Mouse (Mus musculus) hindbrain, postnatal 0 days (tissue): ENCODE results near the gene Acap1. TPM values are rescaled to one million over a fixed set of nuclear protein-coding genes. Genes with fewer than 3 reads are reported as not detected.

Experiments used
- ATAC-seq: fragments of 200-750 bp; cut with Nextera tagmentation; 2 replicates; pipeline ENCODE4 v1.8.0; 2017; ENCODE audit warnings: mild to moderate bottlenecking, moderate TSS enrichment, moderate library complexity
- DNase-seq: peaks from one replicate; pipeline ENCODE4 v3.0.0-alpha.2; 2015; ENCODE audit warnings: low spot score
- H3K27ac ChIP-seq: fragments of 300-500 bp; sonication (generic); 2 replicates; pipeline ENCODE4 v1.5.1; 2014; ENCODE audit warnings: mild to moderate bottlenecking
- H3K27me3 ChIP-seq: fragments of 300-500 bp; sonication (generic); 2 replicates; pipeline ENCODE4 v1.6.1; 2014; ENCODE audit warnings: low read length, mixed read lengths; ENCODE audit not compliant: insufficient read depth
- H3K36me3 ChIP-seq: fragments of 300-500 bp; sonication (generic); 2 replicates; pipeline ENCODE4 v1.6.1; 2014; ENCODE audit warnings: low read length, mixed read lengths; ENCODE audit not compliant: insufficient read depth
- H3K4me1 ChIP-seq: fragments of 300-500 bp; sonication (generic); 2 replicates; pipeline ENCODE4 v1.6.1; 2014; ENCODE audit warnings: antibody characterized with exemption, low read length, mixed read lengths; ENCODE audit not compliant: insufficient read depth
- H3K4me2 ChIP-seq: fragments of 300-500 bp; sonication (generic); 2 replicates; pipeline ENCODE4 v1.6.1; 2014; ENCODE audit warnings: low read depth, mild to moderate bottlenecking, low read length, moderate library complexity, mixed read lengths
- H3K4me3 ChIP-seq: fragments of 300-500 bp; sonication (generic); 2 replicates; pipeline ENCODE4 v1.5.1; 2014; ENCODE audit warnings: low read length
- H3K9ac ChIP-seq: fragments of 300-500 bp; sonication (generic); replicated peaks from 2 replicates; pipeline ENCODE4 v1.6.1; 2014; ENCODE audit warnings: mild to moderate bottlenecking, low read length, moderate library complexity, mixed read lengths
- H3K9me3 ChIP-seq: fragments of 300-500 bp; sonication (generic); 2 replicates; pipeline ENCODE4 v1.6.1; 2016; ENCODE audit warnings: low read length, mixed read lengths
- CTCF ChIP-seq: IDR thresholded peaks from 2 replicates; pipeline ENCODE4 v1.5.1; 2016; ENCODE audit warnings: antibody characterized with exemption, control low read depth, low read depth
- WGBS: fragments of 180-500 bp; shearing (Covaris S2); extraction: QIAGEN DNeasy Blood & Tissue Kit; methylation state at CpG from one replicate; pipeline ENCODE4 v1.1.7; 2014; 5-methylcytosine and 5-hydroxymethylcytosine counted together
- polyA plus RNA-seq: library from polyadenylated mRNA; unstranded; fragments of >200 nt; fragmentation: Nextera tagmentation; extraction: Ambion mirVana; gene quantifications from 2 replicates; pipeline ENCODE4 v1.2.1, GENCODE M21; 2015
- total RNA-seq: library from RNA; depleted of rRNA; stranded (reverse); fragments of >200 nt; gene quantifications from 2 replicates; pipeline ENCODE4 v1.2.3, GENCODE M21; 2014; rRNA removed

Acap1 gene
- 1.5 TPM in 1 of 2 replicates, not detected in the other for total RNA-seq
- 0.20 and 0.21 TPM in 2 replicates for polyA plus RNA-seq

DNA sequence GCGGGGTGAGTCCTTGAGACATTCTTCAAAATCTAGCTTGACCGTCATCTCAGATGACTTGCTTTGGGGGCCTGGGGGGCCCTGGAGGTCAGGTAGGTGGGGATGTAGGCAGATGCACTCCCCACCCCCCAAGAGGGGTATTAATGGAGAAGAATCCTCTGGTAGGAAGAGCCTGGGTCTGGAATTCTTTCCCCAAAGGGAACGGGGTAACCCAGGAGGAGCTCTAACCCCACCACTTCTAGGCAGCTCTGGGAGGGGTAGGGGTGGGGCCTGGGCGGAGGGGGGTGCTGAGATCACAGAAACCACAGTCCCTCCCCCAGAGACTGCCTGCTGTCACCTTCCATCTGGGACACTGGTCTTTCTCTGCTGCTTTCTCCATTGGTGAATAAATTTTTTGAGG is at the start of gene Acap1:
TSS of gene Acap1 (minus strand) at position 249 of the 400 bp plus-strand sequence.
- Histone ChIP-seq H3K27ac (no peak within 1 kb of the TSS), H3K36me3 (no peaks in the 10 kb centered on the region), H3K9me3 (no peaks in the 10 kb centered on the region), H3K9ac (no peak within 1 kb of the TSS), H3K4me2 (no peak within 1 kb of the TSS), H3K27me3 (no peaks in the 10 kb centered on the region), H3K4me3 (no peak within 1 kb of the TSS), H3K4me1 (peaks cover 11% of the 10 kb centered on the region)
- no peak for TF ChIP-seq CTCF
- 75% methylated on average over 4 of the region's 4 CpGs for WGBS
- no peak for DNase-seq
- no peak for ATAC-seq

GRCm38 (mm10) chr11:69940962-69941361 is 45.6 kb upstream of the Acap1 start:
- H3K36me3 ChIP-seq: no peaks in the 10 kb centered on the region
- 64% methylated on average over 4 of the region's 4 CpGs for WGBS
- no peaks in the 10 kb centered on the region for H3K27me3 ChIP-seq
- no peak for TF ChIP-seq CTCF
- no peak overlapping the region for H3K9ac ChIP-seq
- no peak overlapping the region for H3K4me2 ChIP-seq
- H3K27ac ChIP-seq: peak overlapping the region; percentile 32; the same call in 1 of the 2 replicates
- DNase-seq: peak; percentile 59
- ATAC-seq: no peak
- no peaks in the 10 kb centered on the region for H3K9me3 ChIP-seq
- H3K4me1 ChIP-seq: peaks cover 10% of the 10 kb centered on the region; the same call in 1 of the 2 replicates
- no peak overlapping the region for H3K4me3 ChIP-seq

GRCm38 (mm10) chr11:69939731-69940130 is 44.4 kb upstream of the Acap1 start:
- no peak for TF ChIP-seq CTCF

GRCm38 (mm10) chr11:69939181-69939580 is 43.8 kb upstream of the Acap1 start:
- peaks cover 6% of the 10 kb centered on the region; the same call in 1 of the 2 replicates for H3K27me3 ChIP-seq
- H3K9me3 ChIP-seq: no peaks in the 10 kb centered on the region
- TF ChIP-seq CTCF: no peak
- no peaks in the 10 kb centered on the region for H3K36me3 ChIP-seq
- H3K4me1 ChIP-seq: peaks cover 16% of the 10 kb centered on the region; the same call in 1 of the 2 replicates
- no peak overlapping the region for H3K4me3 ChIP-seq
- 77% methylated on average over 5 of the region's 5 CpGs for WGBS
- no peak overlapping the region for H3K9ac ChIP-seq
- no peak for DNase-seq
- no peak for ATAC-seq
- H3K4me2 ChIP-seq: no peak overlapping the region
- H3K27ac ChIP-seq: no peak overlapping the region

More at GRCm38 (mm10) chr11:69939731-69940130, 44.4 kb upstream of the Acap1 start:
- WGBS: 96% methylated on average over 17 of the region's 17 CpGs
- no peak overlapping the region for H3K4me3 ChIP-seq
- H3K4me1 ChIP-seq: peaks cover 16% of the 10 kb centered on the region; the same call in 1 of the 2 replicates
- H3K36me3 ChIP-seq: no peaks in the 10 kb centered on the region
- no peak overlapping the region for H3K27ac ChIP-seq
- no peaks in the 10 kb centered on the region for H3K9me3 ChIP-seq
- no peak overlapping the region for H3K9ac ChIP-seq
- H3K27me3 ChIP-seq: peaks cover 5% of the 10 kb centered on the region; the same call in 1 of the 2 replicates
- H3K4me2 ChIP-seq: no peak overlapping the region
- DNase-seq (no peak), ATAC-seq (no peak)

- WGBS: 37% methylated on average over 9 of the region's 9 CpGs
- H3K27me3 ChIP-seq: peaks cover 6% of the 10 kb centered on the region; the same call in 1 of the 2 replicates
- no peak for ATAC-seq
These were observed 43.2 kb upstream of the Acap1 start for GRCm38 (mm10) chr11:69938401-69938979.

GRCm38 (mm10) chr11:69937834-69938233 is 42.5 kb upstream of the Acap1 start:
- 71% methylated on average over 5 of the region's 5 CpGs for WGBS
- peaks cover 16% of the 10 kb centered on the region; the same call in 1 of the 2 replicates for H3K4me1 ChIP-seq
- ATAC-seq (no peak), DNase-seq (no peak)
- no peak overlapping the region for H3K27ac ChIP-seq
- H3K27me3 ChIP-seq: peaks cover 6% of the 10 kb centered on the region; the same call in 1 of the 2 replicates
- no peak overlapping the region for H3K4me3 ChIP-seq
- no peak overlapping the region for H3K4me2 ChIP-seq
- no peak for TF ChIP-seq CTCF
- no peaks in the 10 kb centered on the region for H3K9me3 ChIP-seq
- no peak overlapping the region for H3K9ac ChIP-seq
- H3K36me3 ChIP-seq: no peaks in the 10 kb centered on the region

More at GRCm38 (mm10) chr11:69938401-69938979, 43.2 kb upstream of the Acap1 start:
- Histone ChIP-seq H3K9me3 (no peaks in the 10 kb centered on the region), H3K4me3 (no peak overlapping the region), H3K4me2 (no peak overlapping the region), H3K4me1 (peaks cover 16% of the 10 kb centered on the region; the same call in 1 of the 2 replicates), H3K9ac (no peak overlapping the region), H3K27ac (no peak overlapping the region), H3K36me3 (no peaks in the 10 kb centered on the region)
- DNase-seq: no peak
- no peak for TF ChIP-seq CTCF

DNA sequence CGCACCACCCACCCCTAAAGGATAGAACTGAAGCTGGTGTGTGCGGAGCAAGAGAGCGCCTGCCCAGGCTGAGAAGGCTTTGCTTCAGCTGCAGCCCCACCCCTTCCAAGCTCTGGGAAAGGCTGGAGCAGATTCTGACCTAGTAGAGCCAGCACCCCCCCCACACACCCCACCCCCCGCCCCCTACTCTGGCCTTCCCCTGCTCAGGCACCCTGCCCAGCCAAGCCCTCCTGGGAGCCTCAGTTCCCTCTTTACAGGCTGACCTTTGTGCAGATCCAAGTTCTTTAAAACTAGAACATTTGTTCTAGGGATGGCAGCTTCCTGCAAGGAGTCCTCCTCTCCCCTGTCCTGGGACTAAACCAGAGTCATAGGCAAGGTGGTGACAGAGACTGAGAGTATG is 42.0 kb upstream of the Acap1 start:
- 44% methylated on average over 3 of the region's 4 CpGs for WGBS
- H3K9ac ChIP-seq: no peak overlapping the region
- H3K9me3 ChIP-seq: no peaks in the 10 kb centered on the region
- no peak for TF ChIP-seq CTCF
- H3K4me1 ChIP-seq: peaks cover 16% of the 10 kb centered on the region; the same call in 1 of the 2 replicates
- no peak overlapping the region for H3K4me2 ChIP-seq
- no peaks in the 10 kb centered on the region for H3K36me3 ChIP-seq
- ATAC-seq (no peak), DNase-seq (no peak)
- H3K27ac ChIP-seq: no peak overlapping the region
- H3K4me3 ChIP-seq: no peak overlapping the region
- peaks cover 6% of the 10 kb centered on the region; the same call in 1 of the 2 replicates for H3K27me3 ChIP-seq
